Mouse (Mus musculus): Measurements from ENCODE around the gene E2f6. TPM values are rescaled to one million over a fixed set of nuclear protein-coding genes. Genes with fewer than 3 reads are reported as not detected.

E2f6 gene
- total RNA-seq, 1 experiment from 2014 or later = 8.9 TPM

Other genes starting within 250 kb of the E2f6 start
- 32.5 to 104 TPM (median 38.1 TPM) in 3 replicates for gene Lpin1, start 200.0 kb upstream of the E2f6 start, total RNA-seq (2017)
- not detected in 3 replicates for gene Ntsr2, start 157.6 kb upstream of the E2f6 start, total RNA-seq (2017)
- gene Greb1, start 10.1 kb upstream of the E2f6 start, total RNA-seq (2017) = not detected in 3 replicates
- gene Rock2, start 83.9 kb downstream of the E2f6 start, total RNA-seq (2017) = 78.4 to 114 TPM (median 84.2 TPM) in 3 replicates
- 48.6 to 53.1 TPM (median 52.5 TPM) in 3 replicates for gene Pqlc3, start 189.4 kb downstream of the E2f6 start, total RNA-seq (2017)
- gene 2410004P03Rik, start 200.8 kb downstream of the E2f6 start, total RNA-seq (2017) = not detected in 3 replicates

Data from monocyte, adult 5-6 weeks (primary cell).